Mouse (Mus musculus): Measurements from ENCODE around the gene Egfl8. TPM values are rescaled to one million over a fixed set of nuclear protein-coding genes. Genes with fewer than 3 reads are reported as not detected.

Gene Egfl8
- 1 to 10 TPM; 1.7 to 1.8 TPM for total RNA-seq (2021)

- no peak for DNase-seq (ENCODE audit: low spot score)
- intact Hi-C loops (cut with DNase I), result loop anchor here (5.0 kb wide), 2 partner anchors 44 to 59 kb away; no protein-coding TSS in a partner anchor
Measured at GRCm38 (mm10) chr17:34615871-34616270, at the start of gene Egfl8. Gene Egfl8, minus strand, starts transcription at chr17:34615971.

DNA sequence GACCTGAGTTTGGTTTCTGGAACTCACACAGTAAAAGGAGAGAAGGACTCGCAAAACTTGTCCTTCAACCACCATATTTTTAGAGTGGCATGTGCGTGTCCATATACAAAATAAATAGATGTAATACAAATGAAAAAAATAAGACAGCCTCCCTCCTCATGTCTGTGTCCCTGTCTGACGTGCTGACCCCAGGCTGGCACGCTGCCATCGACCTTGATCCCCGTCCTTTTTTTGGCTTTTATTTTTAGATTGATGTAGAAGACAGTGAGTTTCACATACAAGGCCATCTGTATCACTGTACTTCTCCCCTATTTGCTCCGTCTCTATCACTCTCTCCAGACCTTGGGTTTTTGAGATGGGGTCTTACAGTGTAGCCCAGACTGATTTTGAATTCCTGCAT lies 48.7 kb upstream of the Egfl8 start:
- DNase-seq (ENCODE audit: low spot score), result no peak
- intact Hi-C loops (cut with DNase I), result no loop called here

GRCm38 (mm10) chr17:34663558-34663957 lies 47.8 kb upstream of the Egfl8 start:
- no peak for DNase-seq (ENCODE audit: low spot score)
- intact Hi-C loops (cut with DNase I), result no loop called here

DNA sequence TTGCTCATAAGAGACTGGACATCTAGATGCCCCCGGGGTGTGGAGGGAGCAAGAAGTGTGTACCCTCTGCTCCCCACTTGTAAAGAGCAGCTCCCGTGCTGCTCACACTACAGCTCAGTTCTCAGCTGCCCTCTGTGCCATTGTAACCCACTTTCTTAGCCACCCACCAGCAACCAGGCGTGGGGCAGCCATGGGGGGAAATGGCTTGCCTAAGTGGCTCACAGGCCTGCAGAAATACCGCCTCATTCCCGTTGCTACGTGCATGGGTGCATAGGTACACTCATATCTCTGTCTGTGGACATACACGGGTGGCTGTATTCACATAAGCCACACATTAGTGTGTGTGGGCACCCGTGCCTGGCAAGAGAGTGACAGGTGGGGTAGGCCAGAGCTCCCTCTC lies 47.2 kb upstream of the Egfl8 start:
- intact Hi-C loops (cut with DNase I), result no loop called here
- no peak for DNase-seq (ENCODE audit: low spot score)

DNA sequence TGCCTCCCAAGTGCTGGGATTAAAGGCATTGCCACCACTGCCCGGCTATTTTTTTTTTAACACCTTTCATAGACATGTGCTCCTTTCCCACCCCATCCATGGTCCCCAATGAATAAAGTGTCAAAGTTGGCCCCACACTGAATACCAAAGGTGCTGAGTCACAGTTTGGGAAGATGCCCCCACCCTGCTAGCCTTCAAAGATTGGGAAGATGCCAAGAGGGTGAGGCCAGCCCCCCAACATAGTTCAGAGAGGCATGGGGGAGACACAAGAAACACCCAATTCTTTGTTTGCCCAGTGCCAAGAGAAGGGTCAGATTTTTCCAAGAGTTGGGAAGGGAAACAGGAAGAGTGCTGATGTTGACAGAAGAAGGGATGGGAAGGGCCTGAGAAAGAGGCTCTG lies 46.7 kb upstream of the Egfl8 start:
- intact Hi-C loops (cut with DNase I), result no loop called here
- DNase-seq (ENCODE audit: low spot score), result peak; percentile 29

DNA sequence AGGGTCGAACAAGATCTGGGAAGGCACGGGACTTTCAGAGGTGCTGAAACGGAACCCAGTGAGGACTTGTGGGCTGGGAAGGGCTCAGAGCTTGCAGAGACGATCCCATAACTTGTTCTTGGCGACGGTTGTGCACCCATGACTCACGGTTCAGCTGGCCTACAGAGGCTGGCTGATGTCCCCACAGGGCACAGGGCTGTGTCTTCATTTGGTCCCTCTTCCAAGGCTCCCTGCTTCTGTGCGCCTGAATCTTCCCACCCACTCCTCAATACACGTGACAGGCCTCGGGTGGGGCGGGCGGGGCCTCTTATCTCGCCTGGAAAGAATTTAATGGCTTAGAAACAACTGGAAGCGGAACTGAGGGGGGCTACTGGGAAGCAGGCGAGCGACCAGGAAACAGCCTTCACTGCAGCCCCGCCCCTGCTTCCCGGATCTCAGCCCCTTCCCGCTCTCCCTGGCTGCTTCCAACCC lies 45.4 kb upstream of the Egfl8 start:
- DNase-seq (ENCODE audit: low spot score), result peak; percentile 74
- intact Hi-C loops (cut with DNase I), result loop anchor here (2.0 kb wide), 1 partner anchor 20 kb away; no protein-coding TSS in a partner anchor

DNA sequence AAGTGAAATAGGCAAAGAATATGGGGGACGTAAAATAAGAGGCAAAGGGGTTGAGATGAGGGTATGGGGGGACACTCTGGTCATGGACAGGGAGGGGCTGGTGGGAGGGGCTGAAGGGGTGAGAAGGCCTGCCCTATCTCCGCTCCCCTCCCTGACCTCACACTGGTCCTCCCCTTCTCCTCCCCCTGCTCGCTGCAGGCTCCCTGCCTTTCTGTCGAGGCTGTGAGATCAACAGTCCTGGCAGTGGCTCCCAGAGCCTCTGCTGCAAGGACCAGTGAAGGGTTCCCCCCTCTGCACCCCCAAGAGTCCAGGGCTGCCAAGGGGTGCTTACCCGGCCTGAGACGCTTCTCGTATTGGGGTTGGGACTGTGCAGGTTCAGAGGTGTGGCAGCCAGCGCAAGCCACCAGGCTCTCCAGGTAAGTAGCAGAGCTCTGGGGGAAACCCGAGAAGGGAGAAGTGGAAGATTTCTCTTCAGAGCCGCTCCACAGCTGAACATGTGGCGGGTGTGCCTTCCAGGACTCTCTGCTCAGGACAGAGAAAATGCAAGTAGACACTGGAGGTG lies 44.6 kb upstream of the Egfl8 start:
- intact Hi-C loops (cut with DNase I), result loop anchor here (2.0 kb wide), 1 partner anchor 20 kb away; no protein-coding TSS in a partner anchor
- peak; percentile 59 for DNase-seq (ENCODE audit: low spot score)

GRCm38 (mm10) chr17:34659897-34660214 lies 44.1 kb upstream of the Egfl8 start:
- no peak for DNase-seq (ENCODE audit: low spot score)
- intact Hi-C loops (cut with DNase I), result loop anchor here (2.0 kb wide), 1 partner anchor 21 kb away; no protein-coding TSS in a partner anchor

DNA sequence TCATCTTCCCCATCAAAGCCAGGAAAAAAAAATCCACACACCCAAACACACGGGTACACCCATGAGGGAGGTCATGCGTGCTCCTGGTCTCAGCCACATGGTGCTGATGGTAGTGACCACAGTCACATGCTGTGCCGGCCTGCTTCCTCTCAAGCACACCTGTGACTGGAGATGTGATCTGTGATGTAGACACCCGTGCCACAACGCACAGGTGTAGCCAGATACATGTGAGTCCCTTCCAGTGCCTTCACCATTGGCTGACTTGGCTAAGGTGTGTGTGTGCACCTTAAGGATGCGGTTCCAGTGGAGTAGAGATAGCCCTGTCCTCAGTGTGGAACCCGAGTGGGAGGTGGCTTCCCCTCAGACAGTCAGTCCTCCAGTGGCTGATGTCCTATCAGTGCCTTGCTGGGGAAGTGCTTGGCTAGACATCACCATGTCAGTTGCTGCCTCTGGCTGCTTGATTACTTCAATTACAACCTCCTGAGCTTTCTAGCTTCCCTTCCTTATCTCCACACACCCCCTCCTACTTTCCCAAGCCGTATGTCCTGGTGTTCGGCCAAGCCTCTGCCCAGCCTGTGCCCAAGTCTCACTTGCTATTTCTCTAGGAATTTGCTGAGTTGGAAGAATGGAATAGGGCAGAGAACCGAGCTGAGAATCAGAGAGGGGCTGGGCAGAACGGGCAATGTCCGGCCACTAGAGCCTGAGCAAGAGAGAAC lies 43.6 kb upstream of the Egfl8 start:
- intact Hi-C loops (cut with DNase I), result no loop called here
- no peak for DNase-seq (ENCODE audit: low spot score)

GRCm38 (mm10) chr17:34658591-34658990 lies 42.8 kb upstream of the Egfl8 start:
- intact Hi-C loops (cut with DNase I), result no loop called here
- no peak for DNase-seq (ENCODE audit: low spot score)

GRCm38 (mm10) chr17:34658145-34658544 lies 42.4 kb upstream of the Egfl8 start:
- DNase-seq (ENCODE audit: low spot score), result no peak
- intact Hi-C loops (cut with DNase I), result no loop called here

DNA sequence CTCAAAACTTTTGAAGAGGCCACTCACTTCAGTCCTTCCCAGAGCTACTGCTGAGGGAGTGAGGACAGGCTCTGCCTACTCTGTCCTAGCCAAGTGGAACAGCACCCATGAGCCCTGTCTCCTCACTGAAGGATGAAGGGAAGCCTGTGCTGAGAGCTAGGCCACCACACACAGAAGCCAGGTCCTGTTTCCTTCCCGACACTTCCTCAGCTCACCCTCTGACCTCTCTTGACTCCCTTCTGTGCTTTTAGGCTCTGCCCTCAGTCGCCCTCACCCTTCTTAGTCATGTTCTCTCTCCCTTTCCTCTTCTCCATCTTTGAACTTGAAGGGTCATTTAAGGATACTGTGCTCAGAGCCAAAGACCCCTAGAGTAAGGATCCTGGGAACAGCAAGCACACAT lies 41.5 kb upstream of the Egfl8 start:
- no peak for DNase-seq (ENCODE audit: low spot score)
- intact Hi-C loops (cut with DNase I), result no loop called here

DNA sequence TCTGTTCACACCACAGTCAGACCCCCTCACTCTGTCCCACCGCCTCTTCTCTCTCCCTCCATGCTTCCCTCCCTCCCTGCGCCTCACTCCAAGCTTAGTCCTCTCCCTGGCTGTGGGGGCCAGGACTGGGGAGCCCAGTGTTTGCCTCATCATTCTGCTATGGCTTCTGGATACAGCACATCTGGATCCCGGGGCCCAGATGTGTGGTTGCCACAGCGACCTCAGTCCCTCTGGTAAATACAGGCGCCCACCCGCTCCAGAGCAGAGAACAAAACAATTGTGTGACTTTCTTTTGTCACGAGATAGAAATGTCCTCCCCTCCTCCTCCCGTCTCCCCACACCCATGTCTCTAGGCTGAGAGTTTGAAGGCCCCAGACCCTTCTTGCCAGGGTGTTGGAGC lies 40.9 kb upstream of the Egfl8 start:
- intact Hi-C loops (cut with DNase I), result no loop called here
- peak; percentile 58 for DNase-seq (ENCODE audit: low spot score)

DNA sequence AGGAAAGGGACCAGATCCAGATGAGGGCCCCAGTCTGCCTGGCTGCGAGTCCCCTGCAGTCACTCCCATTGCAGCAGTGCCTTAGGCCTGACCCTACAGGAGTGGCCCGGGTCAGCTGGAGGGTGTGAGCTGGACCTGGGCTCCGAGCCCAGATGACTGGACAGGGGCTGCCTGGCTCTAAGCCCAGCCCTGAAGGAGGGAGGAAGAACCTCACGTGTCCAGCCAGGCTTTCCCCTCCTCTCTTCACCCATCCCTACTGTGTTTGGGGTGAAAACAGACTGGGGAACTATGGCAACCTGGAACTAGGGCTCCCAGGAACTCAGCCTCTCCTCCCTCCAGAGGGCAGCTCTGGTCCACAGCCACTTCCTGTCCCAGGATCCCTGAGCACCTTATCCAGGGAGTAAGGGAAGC lies 39.8 kb upstream of the Egfl8 start:
- intact Hi-C loops (cut with DNase I), result no loop called here
- DNase-seq (ENCODE audit: low spot score), result peak; percentile 94

- intact Hi-C loops (cut with DNase I), result no loop called here
- no peak for DNase-seq (ENCODE audit: low spot score)
Measured at GRCm38 (mm10) chr17:34655160-34655559, 39.4 kb upstream of the Egfl8 start.

DNA sequence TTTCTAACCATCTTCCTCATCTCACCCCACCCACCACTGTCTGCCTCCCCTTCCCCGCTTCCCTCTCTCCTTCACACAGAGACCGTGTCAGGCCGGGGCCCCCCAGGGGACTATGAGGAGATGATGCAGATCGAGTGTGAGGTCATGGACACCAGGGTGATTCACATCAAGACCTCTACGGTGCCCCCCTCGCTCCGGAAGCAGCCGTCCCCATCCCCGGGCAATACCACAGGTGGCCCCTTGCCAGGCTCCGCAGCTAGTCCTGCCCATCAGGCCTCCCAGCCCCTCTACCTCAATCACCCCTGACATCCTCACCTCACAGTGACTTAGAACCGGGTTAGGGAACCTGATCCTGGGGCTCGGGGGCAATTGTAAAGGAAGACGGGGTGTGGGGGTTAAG lies 38.6 kb upstream of the Egfl8 start:
- DNase-seq (ENCODE audit: low spot score), result no peak
- intact Hi-C loops (cut with DNase I), result loop anchor here (5.0 kb wide), 1 partner anchor 158 kb away; no protein-coding TSS in a partner anchor

GRCm38 (mm10) chr17:34653746-34654285 lies 38.0 kb upstream of the Egfl8 start:
- DNase-seq (ENCODE audit: low spot score), result no peak
- intact Hi-C loops (cut with DNase I), result loop anchor here (2.0 to 5.0 kb wide), 2 partner anchors 59 to 158 kb away; no protein-coding TSS in a partner anchor

GRCm38 (mm10) chr17:34652985-34653384 lies 37.2 kb upstream of the Egfl8 start:
- intact Hi-C loops (cut with DNase I), result loop anchor here (2.0 to 5.0 kb wide), 2 partner anchors 60 to 159 kb away; no protein-coding TSS in a partner anchor

DNA sequence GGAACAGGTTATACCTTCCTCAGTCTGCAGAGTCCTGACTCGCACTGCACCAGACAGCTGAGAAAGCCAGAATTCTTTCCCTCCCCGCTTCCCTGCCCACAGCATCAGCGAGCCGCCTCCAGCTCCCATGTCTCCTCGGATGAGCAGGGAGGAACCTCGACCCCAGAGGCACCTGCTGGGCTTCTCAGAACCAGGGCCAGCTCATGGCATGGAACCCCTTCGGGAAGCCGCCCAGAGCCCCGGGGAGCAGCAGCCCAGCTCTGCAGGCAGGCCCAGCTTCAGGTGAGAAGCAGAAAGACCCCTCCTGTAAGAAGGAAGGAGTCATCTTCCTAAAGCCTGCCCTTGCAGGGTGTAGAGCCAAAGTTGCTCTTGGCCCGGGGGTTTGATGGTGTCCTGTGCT lies 36.8 kb upstream of the Egfl8 start:
- DNase-seq (ENCODE audit: low spot score), result no peak
- intact Hi-C loops (cut with DNase I), result loop anchor here (2.0 to 5.0 kb wide), 2 partner anchors 60 to 160 kb away; no protein-coding TSS in a partner anchor

More at GRCm38 (mm10) chr17:34652985-34653384, 37.2 kb upstream of the Egfl8 start:
- no peak for DNase-seq (ENCODE audit: low spot score)

DNA sequence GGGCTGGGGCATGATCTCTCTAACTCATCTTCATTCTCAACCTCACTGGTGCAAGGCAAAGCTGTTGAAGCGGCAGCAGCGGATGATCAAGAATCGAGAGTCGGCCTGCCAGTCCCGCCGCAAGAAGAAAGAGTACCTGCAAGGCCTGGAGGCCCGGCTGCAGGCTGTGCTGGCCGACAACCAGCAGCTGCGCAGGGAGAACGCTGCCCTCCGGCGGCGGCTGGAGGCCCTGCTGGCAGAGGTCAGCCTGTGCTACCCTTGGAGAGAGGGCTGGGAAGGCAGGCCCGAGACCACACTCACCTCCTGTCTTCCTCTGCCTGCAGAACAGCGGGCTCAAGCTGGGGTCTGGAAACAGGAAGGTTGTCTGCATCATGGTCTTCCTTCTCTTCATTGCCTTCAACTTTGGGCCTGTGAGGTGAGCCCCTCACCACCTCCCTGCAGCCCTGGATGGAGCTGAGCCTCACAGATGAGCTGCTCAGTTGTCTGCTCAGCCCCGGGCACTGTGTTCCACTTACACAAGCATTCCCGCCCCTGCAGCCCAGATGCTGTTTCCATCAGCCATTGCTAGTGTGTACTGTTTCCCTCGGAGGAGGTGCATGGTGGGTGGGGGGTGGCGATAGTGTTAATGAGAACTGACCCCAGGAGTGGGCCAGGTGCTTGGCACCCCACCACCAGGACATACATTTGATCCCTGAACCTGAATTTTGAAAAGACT lies 35.9 kb upstream of the Egfl8 start:
- intact Hi-C loops (cut with DNase I), result loop anchor here (2.0 to 5.0 kb wide), 2 partner anchors 61 to 161 kb away; no protein-coding TSS in a partner anchor

More for the DNA sequence above, 35.9 kb upstream of the Egfl8 start:
- DNase-seq (ENCODE audit: low spot score), result no peak
